Mouse (Mus musculus) monocyte, adult 2 months (primary cell): Measurements from ENCODE around the gene Etv6.

Experiments
- DNase-seq, 2 experiments: peaks; one replicate each; pipeline ENCODE4 v3.0.0; 2022; ENCODE audit warnings: low spot score in 2 of 2, low read depth in 1 of 2

Gene Etv6

DNA sequence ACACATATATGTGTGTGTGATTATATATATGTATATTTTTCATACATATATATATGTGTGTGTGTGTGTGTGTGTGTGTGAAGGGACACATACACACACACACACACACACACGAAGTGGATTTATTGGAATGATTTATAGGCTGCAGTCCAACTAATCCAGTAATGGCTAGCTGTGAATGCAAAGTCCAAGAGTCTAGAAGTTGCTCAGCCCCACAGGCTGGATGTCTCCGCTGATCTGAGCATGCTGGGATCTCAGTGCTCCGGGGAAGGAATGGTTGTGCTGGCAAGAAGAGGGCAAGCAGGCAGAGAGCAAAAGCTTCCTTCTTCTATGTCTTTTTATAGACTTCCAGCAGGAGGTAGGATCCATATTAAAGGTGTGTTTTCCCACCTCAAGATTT lies 103.9 kb downstream of the Etv6 start:
- DNase-seq = no peak

- no peak for DNase-seq
Measured at GRCm38 (mm10) chr6:134140718-134141615, 105.5 kb downstream of the Etv6 start.

GRCm38 (mm10) chr6:134141616-134142165 lies 106.2 kb downstream of the Etv6 start:
- DNase-seq = no peak

- no peak for DNase-seq
Measured at GRCm38 (mm10) chr6:134142700-134143099, 107.2 kb downstream of the Etv6 start.

GRCm38 (mm10) chr6:134143649-134144097 lies 108.2 kb downstream of the Etv6 start:
- no peak for DNase-seq

DNA sequence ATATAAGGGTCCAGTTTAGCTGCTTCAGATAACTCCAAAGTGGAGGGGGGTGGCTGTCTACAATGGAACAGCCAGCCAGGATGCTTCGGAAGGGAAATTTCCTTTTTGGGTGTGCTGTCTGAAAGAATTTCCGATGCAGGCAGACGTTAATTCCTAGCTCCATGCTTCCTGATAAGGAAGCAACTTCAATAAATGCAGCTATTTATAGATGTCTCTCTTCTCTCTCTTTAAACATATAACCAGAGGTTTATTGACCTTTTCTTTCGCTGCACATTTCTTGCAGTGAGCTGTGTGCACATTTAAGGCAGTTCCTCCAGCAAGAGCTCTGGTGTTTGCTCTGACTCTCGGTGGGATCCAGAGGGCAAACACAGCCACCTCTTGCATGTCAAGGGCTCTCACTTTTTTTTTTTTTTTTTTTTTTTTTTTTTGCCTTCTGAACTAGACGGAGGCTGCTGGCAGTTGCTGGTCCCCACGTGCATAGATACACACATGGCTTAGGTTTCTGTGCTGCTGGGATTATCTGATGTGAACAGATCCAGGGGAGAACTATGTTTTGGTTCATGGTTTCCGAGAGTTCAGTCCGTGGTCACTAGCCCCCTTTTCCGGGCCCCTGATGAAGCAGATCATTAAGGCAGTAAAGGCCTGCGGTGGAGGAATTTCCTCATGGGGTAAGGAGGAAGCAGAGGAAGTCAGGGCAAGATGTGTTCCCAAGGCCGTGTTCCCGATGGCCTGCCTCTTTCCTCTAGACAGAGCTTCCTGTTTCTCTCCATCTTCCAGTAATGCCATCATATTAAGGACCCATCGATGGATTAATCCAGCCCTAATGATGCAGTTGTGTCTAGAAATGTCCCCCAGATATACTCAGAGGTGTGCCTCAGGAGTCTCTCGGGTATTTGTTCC lies 109.0 kb downstream of the Etv6 start:
- no peak for DNase-seq

DNA sequence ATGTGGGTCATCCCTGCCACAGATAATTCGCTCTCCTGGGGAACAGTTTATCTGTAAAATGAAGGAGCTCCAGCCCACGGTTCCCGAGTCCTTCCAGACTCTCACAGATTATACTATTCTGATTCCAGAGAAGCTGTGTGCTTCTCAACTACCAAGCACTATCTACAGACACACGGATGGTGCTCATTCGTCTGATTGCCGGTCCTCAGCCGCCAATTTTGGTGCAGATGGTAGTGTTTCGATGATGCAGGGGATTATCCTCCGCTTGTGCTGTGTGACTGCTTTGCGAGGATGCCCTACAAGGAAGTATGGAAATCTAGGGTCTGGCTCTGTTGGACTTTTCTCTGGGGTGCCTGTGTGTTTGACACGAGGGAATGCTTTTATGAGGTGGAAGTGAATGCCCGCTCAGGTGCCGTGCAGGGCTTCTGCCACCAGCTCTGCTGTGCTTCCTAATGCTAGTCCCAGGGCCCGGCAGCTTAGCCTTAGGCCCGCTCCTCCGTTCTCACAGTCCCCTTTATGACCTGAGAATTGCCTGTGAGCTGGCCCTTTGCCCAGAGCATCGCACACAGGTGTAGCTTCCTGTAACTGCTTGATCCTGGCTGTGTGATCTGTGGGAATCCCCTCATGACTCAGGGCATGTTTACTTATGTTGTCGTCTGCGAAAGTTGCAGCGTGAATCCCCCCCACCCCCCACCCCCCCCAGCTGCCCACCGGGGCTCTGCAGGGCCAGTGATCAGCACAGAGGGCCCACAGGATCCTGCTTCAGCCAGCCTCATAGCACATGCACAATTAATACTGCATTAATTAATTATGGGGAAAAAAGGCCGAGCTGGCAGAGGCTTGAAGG lies 112.3 kb downstream of the Etv6 start:
- DNase-seq = no peak

- no peak for DNase-seq
Measured at GRCm38 (mm10) chr6:134148443-134148942, 113.0 kb downstream of the Etv6 start.

- no peak for DNase-seq
Measured at GRCm38 (mm10) chr6:134149606-134150005, 114.1 kb downstream of the Etv6 start.

GRCm38 (mm10) chr6:134151022-134151680 lies 115.7 kb downstream of the Etv6 start:
- DNase-seq = no peak

DNA sequence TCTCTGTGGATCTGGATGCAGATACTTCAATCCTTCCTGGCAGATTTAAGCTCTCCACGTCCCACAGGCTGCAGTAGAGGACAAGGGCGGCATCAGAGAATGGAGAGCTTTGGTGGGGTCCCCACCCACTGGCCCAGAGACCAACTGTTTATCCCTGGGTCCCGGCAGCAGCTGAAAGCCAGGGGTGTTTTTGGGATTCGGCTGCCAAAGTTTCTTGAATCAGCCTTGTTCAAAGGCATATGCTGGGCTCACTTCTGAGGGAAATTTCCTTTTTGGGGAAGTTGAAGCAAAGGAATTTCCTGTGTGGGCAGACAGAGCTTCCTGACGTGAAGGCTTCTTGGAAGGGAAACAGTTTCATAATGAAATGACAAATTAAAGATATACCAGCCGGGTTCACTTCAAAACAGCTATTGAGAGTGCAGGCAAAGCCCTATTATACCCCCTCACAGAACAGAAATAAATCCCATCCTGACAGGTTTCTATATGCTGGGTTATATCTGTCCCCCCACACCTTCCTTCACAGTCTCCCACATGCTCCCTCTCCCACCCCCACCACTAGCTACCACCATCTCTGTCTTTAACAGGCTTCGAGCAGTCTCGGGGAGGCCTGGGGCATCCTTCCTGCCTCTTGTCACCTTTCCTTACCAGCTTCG lies 116.5 kb downstream of the Etv6 start:
- DNase-seq = no peak

GRCm38 (mm10) chr6:134152539-134152938 lies 117.0 kb downstream of the Etv6 start:
- no peak for DNase-seq

GRCm38 (mm10) chr6:134154746-134155145 lies 119.2 kb downstream of the Etv6 start:
- no peak for DNase-seq

DNA sequence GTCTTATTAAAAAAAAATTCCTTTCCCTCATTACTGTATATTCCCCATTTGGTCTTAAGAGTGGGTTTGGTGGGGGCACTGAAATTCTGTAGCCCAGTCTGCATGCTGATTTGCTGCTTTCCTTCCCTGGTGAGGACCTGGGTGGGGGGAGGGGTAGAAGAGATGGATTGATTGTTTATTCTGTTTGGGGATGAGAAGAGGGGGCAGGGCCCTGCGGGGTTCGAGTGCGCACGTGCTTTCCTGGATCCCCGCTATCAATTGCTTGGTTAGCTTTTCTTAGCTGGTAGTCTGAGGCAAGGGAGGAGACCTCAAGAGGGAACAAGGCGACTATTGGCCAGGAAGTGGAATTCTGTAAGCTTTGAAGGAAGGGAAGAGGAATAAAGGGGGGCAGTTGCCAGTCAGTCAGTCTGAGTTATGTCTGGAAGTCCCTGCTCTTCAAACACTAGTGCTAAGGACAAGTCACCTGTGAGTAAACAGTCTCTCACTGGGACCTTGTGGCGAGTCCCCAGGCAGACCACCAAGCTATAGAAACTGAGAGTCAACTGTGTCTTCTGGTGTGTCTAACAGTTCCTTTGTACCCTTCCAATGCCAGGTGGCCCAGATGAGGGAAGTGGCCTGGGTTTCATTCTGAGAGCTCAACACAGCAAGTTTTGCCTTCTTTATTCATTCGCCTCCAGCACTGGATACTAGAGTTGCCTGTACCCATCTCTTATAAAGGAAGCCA lies 120.6 kb downstream of the Etv6 start:
- no peak for DNase-seq

GRCm38 (mm10) chr6:134157533-134158115 lies 122.1 kb downstream of the Etv6 start:
- no peak for DNase-seq

- DNase-seq = no peak
Measured at GRCm38 (mm10) chr6:134158201-134158600, 122.7 kb downstream of the Etv6 start.

GRCm38 (mm10) chr6:134159672-134160071 lies 124.2 kb downstream of the Etv6 start:
- no peak for DNase-seq

DNA sequence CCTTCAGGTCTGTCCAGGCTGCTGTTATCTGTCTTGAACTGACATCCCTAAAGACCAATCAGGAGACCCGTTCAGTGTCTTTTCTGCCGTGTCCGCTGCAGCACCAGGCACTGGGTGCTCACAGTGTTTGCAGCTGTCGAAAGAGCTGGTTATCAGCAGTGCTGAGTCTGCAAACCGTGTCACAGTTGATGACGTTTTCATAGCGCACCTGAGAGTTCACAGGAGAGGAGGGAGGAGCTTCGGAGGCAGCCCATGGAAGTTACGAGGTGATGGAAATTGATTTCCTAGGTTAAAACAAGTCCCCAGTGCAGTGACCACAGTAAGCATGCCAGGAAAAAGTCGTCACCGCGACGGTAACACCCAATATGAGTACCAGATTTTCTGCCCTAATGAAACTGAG lies 125.5 kb downstream of the Etv6 start:
- DNase-seq = no peak
